Mouse (Mus musculus) ES-E14 (cell line): ENCODE measurements around the gene Hdhd5. TPM values are rescaled to one million over a fixed set of nuclear protein-coding genes. Genes with fewer than 3 reads are reported as not detected.

Experiments
- DNase-seq: peaks from one replicate; pipeline ENCODE4 v3.0.0-alpha.2; 2013; ENCODE audit warnings: low read depth, low spot score
- H3K27ac ChIP-seq: 2 replicates; pipeline ENCODE4 v1.5.1; 2012; ENCODE audit warnings: low read depth, mild to moderate bottlenecking, low read length, moderate library complexity, mixed read lengths; ENCODE audit not compliant: poor library complexity, insufficient read depth, severe bottlenecking
- H3K36me3 ChIP-seq: 2 replicates; pipeline ENCODE4 v1.6.1; 2012; ENCODE audit warnings: mild to moderate bottlenecking, low read length, moderate library complexity, mixed read lengths; ENCODE audit not compliant: control insufficient read depth, poor library complexity, insufficient read depth, severe bottlenecking
- H3K4me1 ChIP-seq, 2 experiments: fragments of 150-350 bp in 1 of 2; sonication (generic) in 1 of 2; 2 replicates each; pipeline ENCODE4 v1.6.1; 2012; ENCODE audit warnings: low read length in 2 of 2, mild to moderate bottlenecking in 1 of 2, mixed read lengths in 1 of 2; ENCODE audit not compliant: control insufficient read depth in 2 of 2, insufficient read depth in 2 of 2, poor library complexity in 1 of 2
- H3K4me3 ChIP-seq, 2 experiments: fragments of 150-350 bp in 1 of 2; sonication (generic) in 1 of 2; 2 replicates each; pipeline ENCODE4 v1.5.1; 2012; ENCODE audit warnings: low read length in 2 of 2, low read depth in 1 of 2, mild to moderate bottlenecking in 1 of 2, mixed read lengths in 1 of 2; ENCODE audit not compliant: insufficient read depth in 1 of 2, poor library complexity in 1 of 2, severe bottlenecking in 1 of 2
- H3K9ac ChIP-seq: 2 replicates; pipeline ENCODE4 v1.6.1; 2012; ENCODE audit warnings: low read depth, mild to moderate bottlenecking, low read length, mixed read lengths; ENCODE audit not compliant: poor library complexity, insufficient read depth, severe bottlenecking
- H3K9me3 ChIP-seq: fragments of 150-350 bp; sonication (generic); 2 replicates; pipeline ENCODE4 v1.6.1; 2012; ENCODE audit warnings: low read depth, mild to moderate bottlenecking, low read length; ENCODE audit not compliant: control insufficient read depth, insufficient read depth
- CHD2 ChIP-seq: IDR thresholded peaks from 2 replicates; pipeline ENCODE4 v1.6.1; 2014; ENCODE audit warnings: mild to moderate bottlenecking, low read depth, low read length, inconsistent platforms
- HCFC1 ChIP-seq: IDR thresholded peaks from 2 replicates; pipeline ENCODE4 v1.6.1; 2012; ENCODE audit warnings: low read length, inconsistent platforms, borderline replicate concordance; ENCODE audit not compliant: insufficient read depth
- MAFK ChIP-seq: IDR thresholded peaks from 2 replicates; pipeline ENCODE4 v1.6.1; 2014; ENCODE audit warnings: mild to moderate bottlenecking, low read depth, low read length, inconsistent platforms; ENCODE audit not compliant: insufficient read depth
- ZC3H11A ChIP-seq: IDR thresholded peaks from 2 replicates; pipeline ENCODE4 v1.6.1; 2012; ENCODE audit warnings: low read depth, mild to moderate bottlenecking, inconsistent platforms, low read length, borderline replicate concordance
- ZNF384 ChIP-seq: IDR thresholded peaks from 2 replicates; pipeline ENCODE4 v1.6.1; 2012; ENCODE audit warnings: low read depth, low read length, inconsistent platforms
- in situ Hi-C, 2 experiments: fragments of 600-800 bp; cut with MboI; formaldehyde crosslinking; loops; one replicate each; pipeline ENCODE4 v1.15.1; 2025; ENCODE audit warnings: low sequenced_read_pairs in 2 of 2, inconsistent platforms in 1 of 2; ENCODE audit not compliant: unreplicated experiment in 2 of 2
- total RNA-seq: library from RNA; depleted of rRNA; stranded (reverse); fragments of 300-350 nt; gene quantifications from 2 replicates; pipeline ENCODE4 v1.2.3, GENCODE M21; 2012

Gene Hdhd5
- total RNA-seq, 1 experiment = 27.4 TPM

GRCm38 (mm10) chr6:120510425-120510824 lies 20.7 kb downstream of the Hdhd5 start:
- Histone ChIP-seq H3K36me3 (peaks cover 17% of the 10 kb centered on the region; the same call in 1 of the 2 replicates), H3K4me3 (no peak overlapping the region), H3K9me3 (no peaks in the 10 kb centered on the region), H3K27ac (no peak overlapping the region), H3K4me1 (peaks cover 3 to 24% of the 10 kb centered on the region in 2 experiments), H3K9ac (no peak overlapping the region)
- in situ Hi-C loops = no loop called here
- no peak for TF ChIP-seq CHD2
- no peak for TF ChIP-seq MAFK
- TF ChIP-seq HCFC1 = no peak
- no peak for TF ChIP-seq ZC3H11A
- no peak for TF ChIP-seq ZNF384
- no peak for DNase-seq

- in situ Hi-C loops = no loop called here
- Histone ChIP-seq H3K9me3 (no peaks in the 10 kb centered on the region), H3K36me3 (peaks cover 17% of the 10 kb centered on the region; the same call in 1 of the 2 replicates), H3K9ac (no peak overlapping the region), H3K27ac (no peak overlapping the region), H3K4me1 (peaks cover 3 to 24% of the 10 kb centered on the region in 2 experiments), H3K4me3 (no peak overlapping the region)
- TF ChIP-seq ZC3H11A = no peak
- no peak for TF ChIP-seq ZNF384
- no peak for TF ChIP-seq HCFC1
- TF ChIP-seq CHD2 = no peak
- no peak for TF ChIP-seq MAFK
- no peak for DNase-seq
Observed at GRCm38 (mm10) chr6:120509975-120510374, 21.1 kb downstream of the Hdhd5 start.

GRCm38 (mm10) chr6:120508645-120509044 lies 22.5 kb downstream of the Hdhd5 start:
- Histone ChIP-seq H3K9me3 (no peaks in the 10 kb centered on the region), H3K27ac (no peak overlapping the region), H3K36me3 (peaks cover 9% of the 10 kb centered on the region; the same call in 1 of the 2 replicates), H3K4me3 (no peak overlapping the region), H3K9ac (no peak overlapping the region), H3K4me1 (peaks cover 3 to 24% of the 10 kb centered on the region in 2 experiments)
- DNase-seq = no peak
- no peak for TF ChIP-seq ZNF384
- no peak for TF ChIP-seq ZC3H11A
- TF ChIP-seq MAFK = no peak
- no peak for TF ChIP-seq CHD2
- in situ Hi-C loops = no loop called here

- peaks cover 9% of the 10 kb centered on the region; the same call in 1 of the 2 replicates for H3K36me3 ChIP-seq
- DNase-seq = no peak
- H3K9me3 ChIP-seq = no peaks in the 10 kb centered on the region
- in situ Hi-C loops = no loop called here
- H3K4me1 ChIP-seq = peaks cover 3 to 14% of the 10 kb centered on the region in 2 experiments; a peak in 2 of 4 replicates
- no peak overlapping the region for H3K4me3 ChIP-seq
- no peak overlapping the region for H3K27ac ChIP-seq
- no peak overlapping the region for H3K9ac ChIP-seq
- no peak for TF ChIP-seq ZNF384
- TF ChIP-seq MAFK = no peak
- TF ChIP-seq ZC3H11A = no peak
- no peak for TF ChIP-seq HCFC1
- no peak for TF ChIP-seq CHD2
Observed at GRCm38 (mm10) chr6:120505531-120505930, 25.6 kb downstream of the Hdhd5 start.

- in situ Hi-C loops = no loop called here
- TF ChIP-seq MAFK (no peak), ZNF384 (no peak), HCFC1 (no peak), CHD2 (no peak), ZC3H11A (no peak)
- Histone ChIP-seq H3K4me3 (no peak overlapping the region), H3K9me3 (no peaks in the 10 kb centered on the region), H3K9ac (no peak overlapping the region), H3K36me3 (no peaks in the 10 kb centered on the region), H3K27ac (no peak overlapping the region), H3K4me1 (0 out of 4 replicates have a peak, but pooled peaks cover 0 to 3% of the 10 kb centered on the region in 2 experiments)
- DNase-seq = no peak
Observed at GRCm38 (mm10) chr6:120504051-120504450, 27.1 kb downstream of the Hdhd5 start.
